Mouse (Mus musculus) naive thymus-derived CD4-positive, alpha-beta T cell, adult 2 months (primary cell): ENCODE measurements around the gene Rd3l.

Experiments used
- DNase-seq: peaks from one replicate; pipeline ENCODE4 v3.0.0-alpha.2; 2011; ENCODE audit warnings: low read depth

The Rd3l gene

GRCm38 (mm10) chr12:111980887-111981367 is at the start of gene Rd3l:
TSS of gene Rd3l (minus strand) at chr12:111981317.
- no peak for DNase-seq

GRCm38 (mm10) chr12:112027408-112027807 is 46.3 kb upstream of the Rd3l start:
- DNase-seq, result no peak

GRCm38 (mm10) chr12:112025907-112026645 is 45.0 kb upstream of the Rd3l start:
- no peak for DNase-seq

- no peak for DNase-seq
These were observed 44.3 kb upstream of the Rd3l start for GRCm38 (mm10) chr12:112025457-112025856.

GRCm38 (mm10) chr12:112024581-112025310 is 43.6 kb upstream of the Rd3l start:
- no peak for DNase-seq

GRCm38 (mm10) chr12:112023306-112023705 is 42.2 kb upstream of the Rd3l start:
- DNase-seq, result no peak

GRCm38 (mm10) chr12:112016346-112016745 is 35.2 kb upstream of the Rd3l start:
- no peak for DNase-seq

GRCm38 (mm10) chr12:112013271-112013801 is 32.2 kb upstream of the Rd3l start:
- no peak for DNase-seq

- DNase-seq, result no peak
These were observed 31.6 kb upstream of the Rd3l start for GRCm38 (mm10) chr12:112012511-112013270.

- DNase-seq, result peak; percentile 57
These were observed 20.1 kb upstream of the Rd3l start for GRCm38 (mm10) chr12:112001223-112001622.

- no peak for DNase-seq
These were observed 18.6 kb upstream of the Rd3l start for GRCm38 (mm10) chr12:111999735-112000134.

GRCm38 (mm10) chr12:111995161-111995560 is 14.0 kb upstream of the Rd3l start:
- no peak for DNase-seq

- no peak for DNase-seq
These were observed 11.5 kb upstream of the Rd3l start for GRCm38 (mm10) chr12:111992626-111993025.

- no peak for DNase-seq
These were observed 5.6 kb upstream of the Rd3l start for GRCm38 (mm10) chr12:111986756-111987155.

- DNase-seq, result no peak
These were observed 2.0 kb upstream of the Rd3l start for GRCm38 (mm10) chr12:111983165-111983564.

- DNase-seq, result no peak
These were observed 714 bp upstream of the Rd3l start for GRCm38 (mm10) chr12:111981831-111982230.

GRCm38 (mm10) chr12:111978274-111978673 is 2.8 kb downstream of the Rd3l start:
- DNase-seq, result no peak

- no peak for DNase-seq
These were observed 4.0 kb downstream of the Rd3l start for GRCm38 (mm10) chr12:111977138-111977537.

- DNase-seq, result no peak
These were observed 6.5 kb downstream of the Rd3l start for GRCm38 (mm10) chr12:111974578-111974977.

- no peak for DNase-seq
These were observed 8.6 kb downstream of the Rd3l start for GRCm38 (mm10) chr12:111972504-111972903.

GRCm38 (mm10) chr12:111971231-111971686 is 9.9 kb downstream of the Rd3l start, which contains the start of gene Tdrd9:
TSS of gene Tdrd9 (plus strand) at chr12:111971559.
- DNase-seq, result no peak

- DNase-seq, result no peak
These were observed 11.0 kb downstream of the Rd3l start for GRCm38 (mm10) chr12:111970085-111970484.
